Mouse (Mus musculus): ENCODE data around the gene Pip5k1b.

Gene Pip5k1b

GRCm38 (mm10) chr19:24518384-24518783, 37.3 kb downstream of the Pip5k1b start:
- DNase-seq (ENCODE audit: low spot score): no peak

GRCm38 (mm10) chr19:24517057-24517456, 38.6 kb downstream of the Pip5k1b start:
- DNase-seq (ENCODE audit: low spot score): no peak

- DNase-seq (ENCODE audit: low spot score): no peak
These were observed 39.7 kb downstream of the Pip5k1b start for GRCm38 (mm10) chr19:24515941-24516340.

GRCm38 (mm10) chr19:24514661-24515642, 40.7 kb downstream of the Pip5k1b start:
- no peak for DNase-seq (ENCODE audit: low spot score)

- no peak for DNase-seq (ENCODE audit: low spot score)
These were observed 42.4 kb downstream of the Pip5k1b start for GRCm38 (mm10) chr19:24513105-24513843.

GRCm38 (mm10) chr19:24511939-24512338, 43.7 kb downstream of the Pip5k1b start:
- DNase-seq (ENCODE audit: low spot score): no peak

GRCm38 (mm10) chr19:24509391-24509790, 46.3 kb downstream of the Pip5k1b start:
- DNase-seq (ENCODE audit: low spot score): no peak

GRCm38 (mm10) chr19:24508087-24508767, 47.4 kb downstream of the Pip5k1b start:
- no peak for DNase-seq (ENCODE audit: low spot score)

- no peak for DNase-seq (ENCODE audit: low spot score)
These were observed 52.8 kb downstream of the Pip5k1b start for GRCm38 (mm10) chr19:24502736-24503421.

- DNase-seq (ENCODE audit: low spot score): no peak
These were observed 54.1 kb downstream of the Pip5k1b start for GRCm38 (mm10) chr19:24501525-24501924.

- DNase-seq (ENCODE audit: low spot score): no peak
These were observed 55.2 kb downstream of the Pip5k1b start for GRCm38 (mm10) chr19:24500431-24500830.

- no peak for DNase-seq (ENCODE audit: low spot score)
These were observed 56.4 kb downstream of the Pip5k1b start for GRCm38 (mm10) chr19:24499291-24499690.

GRCm38 (mm10) chr19:24493887-24494286, 61.8 kb downstream of the Pip5k1b start:
- no peak for DNase-seq (ENCODE audit: low spot score)

GRCm38 (mm10) chr19:24491824-24492223, 63.8 kb downstream of the Pip5k1b start:
- no peak for DNase-seq (ENCODE audit: low spot score)

- no peak for DNase-seq (ENCODE audit: low spot score)
These were observed 65.4 kb downstream of the Pip5k1b start for GRCm38 (mm10) chr19:24490275-24490674.

GRCm38 (mm10) chr19:24486433-24487296, 69.0 kb downstream of the Pip5k1b start:
- no peak for DNase-seq (ENCODE audit: low spot score)

GRCm38 (mm10) chr19:24484612-24485194, 71.0 kb downstream of the Pip5k1b start:
- no peak for DNase-seq (ENCODE audit: low spot score)

GRCm38 (mm10) chr19:24480916-24481315, 74.8 kb downstream of the Pip5k1b start:
- DNase-seq (ENCODE audit: low spot score): no peak

- DNase-seq (ENCODE audit: low spot score): peak; percentile 88
These were observed 78.5 kb downstream of the Pip5k1b start, which contains the start of gene Fam122a for GRCm38 (mm10) chr19:24476929-24477882. Gene Fam122a, minus strand, starts transcription at chr19:24477356.

Data from MN1 (cell line).